Mouse (Mus musculus) small intestine, adult 2 months (tissue): ENCODE measurements around the gene Tmem63a.

ENCODE experiments used
- CTCF ChIP-seq: fragments of 200-500 bp; IDR thresholded peaks from 2 replicates; pipeline ENCODE4 v1.5.1; 2012; ENCODE audit warnings: low read depth, mild to moderate bottlenecking, control low read depth, inconsistent platforms, low read length, moderate library complexity, mixed read lengths; ENCODE audit not compliant: insufficient replicate concordance, insufficient read length; ENCODE audit errors: extremely low read depth
- POLR2A ChIP-seq: fragments of 200-500 bp; IDR thresholded peaks from 2 replicates; pipeline ENCODE4 v1.6.1; 2012; ENCODE audit warnings: low read depth, mild to moderate bottlenecking, control low read depth, inconsistent platforms, low read length, moderate library complexity

DNA sequence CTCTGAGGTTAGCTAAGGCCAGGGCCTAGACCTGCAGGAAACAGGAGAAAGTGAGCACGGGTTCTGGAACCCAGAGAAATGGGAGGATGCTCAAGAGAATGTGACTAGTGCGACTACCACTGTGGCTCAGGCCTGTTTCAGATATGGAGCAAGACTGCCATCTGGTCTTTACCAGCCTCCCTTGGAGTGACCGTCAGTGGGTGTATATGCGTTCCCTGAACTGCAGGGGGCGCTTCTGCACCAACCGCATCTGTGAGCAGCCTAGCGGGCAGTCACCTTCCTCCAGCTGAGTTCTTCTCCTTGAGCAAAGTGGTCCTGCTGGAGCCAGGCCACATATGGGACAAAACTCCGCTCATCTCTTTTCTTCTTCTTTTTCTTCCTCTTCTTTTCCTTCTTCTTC is 22.5 kb upstream of the Tmem63a start:
- TF ChIP-seq POLR2A (no peak), CTCF (peak; percentile 50; the same call in 1 of the 2 replicates)
